Comparison of ENCODE assay signal across 19 mouse cellular contexts in the genomic region with DNA sequence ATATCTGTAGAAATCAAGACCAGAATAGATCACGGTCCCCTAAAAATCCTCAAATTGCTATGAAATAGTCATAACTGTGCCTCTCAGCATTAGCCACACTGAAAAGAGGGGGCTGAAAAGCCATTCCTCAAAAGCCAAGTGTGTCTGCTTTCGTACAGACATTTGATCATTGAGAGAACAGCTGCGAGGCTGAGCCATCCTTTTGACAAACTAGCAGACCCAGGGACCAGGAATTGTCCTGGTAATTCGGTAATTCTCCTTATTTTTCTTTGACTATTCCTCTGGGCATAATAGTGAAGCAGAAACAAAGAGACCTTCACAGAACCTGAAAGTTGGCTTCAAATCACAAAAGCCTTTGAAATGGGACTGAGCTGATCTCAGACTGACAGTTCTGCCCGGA.
DNase-seq lines count a peak whose midpoint lies in the region; ATAC-seq and TF ChIP-seq lines count a peak whose summit lies in the region.
"Had no signal": no experiment of that assay in that cellular context is flagged by ENCODE, and none has a peak within 500 bp of the region (broad histone marks: within the 10 kb centered on the region; RNA-seq: fewer than 3 reads in every experiment).

No protein-coding gene starts in this region.

- peak; percentile 29 for DNase-seq in limb, embryonic 14.5 days (ENCODE audit: low spot score)
- DNase-seq in limb, embryonic 10.5 days (ENCODE audit: low spot score): no peak
- peak; percentile 15 for DNase-seq in midbrain, embryonic 14.5 days
- DNase-seq in brain, embryonic 14.5 days (ENCODE audit: low read depth): peak; percentile 41
- DNase-seq: adrenal gland, adult 2 months; adrenal gland, postnatal 10 days; adrenal gland, postnatal 25 days; cerebellum, adult 11-12 months; cerebellum, adult 2 months; cerebellum, adult 9-10 months; cerebellum, postnatal 10 days; cerebellum, postnatal 25 days; forebrain, postnatal 0 days had no signal

- ATAC-seq in limb, embryonic 14.5 days (ENCODE audit: low FRiP score, low read depth): no peak
- ATAC-seq in midbrain, embryonic 14.5 days (ENCODE audit: low FRiP score, low TSS enrichment): no peak
- ATAC-seq in midbrain, embryonic 13.5 days: no peak
- ATAC-seq in granulocyte monocyte progenitor cell, adult 5-6 weeks (replicated peaks; ENCODE audit: poor library complexity, severe bottlenecking): no peak
- ATAC-seq: forebrain, embryonic 13.5 days; forebrain, embryonic 15.5 days; forebrain, postnatal 0 days had no signal

- TF ChIP-seq POLR2A in limb, embryonic 14.5 days (IDR thresholded peaks at IDR 0.05; ENCODE audit: borderline replicate concordance, extremely low read depth, insufficient read depth, insufficient read length): no peak
- TF ChIP-seq POLR2A in brain, embryonic 14.5 days (IDR thresholded peaks at IDR 0.05; ENCODE audit: borderline replicate concordance, extremely low read depth, insufficient read depth, insufficient read length, poor library complexity, severe bottlenecking): no peak
- TF ChIP-seq POLR2A in myocyte (IDR thresholded peaks at IDR 0.05; ENCODE audit: insufficient read length, low read depth): no peak

- no peak for TF ChIP-seq CTCF in brain, embryonic 14.5 days (IDR thresholded peaks at IDR 0.05; ENCODE audit: borderline replicate concordance, extremely low read depth, insufficient read depth, insufficient read length)

- no peak overlapping the region for H3ac ChIP-seq in myocyte (ENCODE audit: control insufficient read depth, insufficient read length)

- H3K4me1 ChIP-seq in limb, embryonic 14.5 days (ENCODE audit: control insufficient read depth, insufficient read depth, low read length): peaks cover 2% of the 10 kb centered on the region; the same call in 1 of the 2 replicates
- no peaks in the 10 kb centered on the region for H3K4me1 ChIP-seq in limb, embryonic 10.5 days
- 0 out of 2 replicates have a peak, but pooled peaks cover 4% of the 10 kb centered on the region for H3K4me1 ChIP-seq in midbrain, embryonic 14.5 days (ENCODE audit: control insufficient read depth, insufficient read depth, low read length)
- H3K4me1 ChIP-seq in midbrain, embryonic 13.5 days (replicated peaks): 0 out of 2 replicates have a peak, but pooled peaks cover 4% of the 10 kb centered on the region
- H3K4me1 ChIP-seq: embryonic facial prominence, embryonic 13.5 days; forebrain, embryonic 13.5 days; forebrain, embryonic 15.5 days had no signal

- no peak overlapping the region for H3K9ac ChIP-seq in limb, embryonic 14.5 days (ENCODE audit: low read depth, low read length, severe bottlenecking)
- H3K9ac ChIP-seq in midbrain, embryonic 14.5 days (replicated peaks; ENCODE audit: low read length): no peak overlapping the region
- no peak overlapping the region for H3K9ac ChIP-seq in midbrain, embryonic 13.5 days (replicated peaks)
- H3K9ac ChIP-seq: embryonic facial prominence, embryonic 13.5 days; forebrain, embryonic 13.5 days; forebrain, embryonic 15.5 days; forebrain, postnatal 0 days had no signal

- no peak overlapping the region for H3K4me2 ChIP-seq in limb, embryonic 14.5 days (replicated peaks; ENCODE audit: low read depth, low read length, severe bottlenecking)
- no peak overlapping the region for H3K4me2 ChIP-seq in midbrain, embryonic 14.5 days (ENCODE audit: low read length)
- H3K4me2 ChIP-seq in midbrain, embryonic 13.5 days (replicated peaks): no peak overlapping the region
- H3K4me2 ChIP-seq in myocyte (ENCODE audit: low read depth): no peak overlapping the region
- H3K4me2 ChIP-seq: embryonic facial prominence, embryonic 13.5 days; forebrain, embryonic 13.5 days; forebrain, embryonic 15.5 days had no signal

- H3K4me3 ChIP-seq in limb, embryonic 14.5 days (replicated peaks; ENCODE audit: low read length): no peak overlapping the region
- H3K4me3 ChIP-seq in limb, embryonic 10.5 days: no peak overlapping the region
- no peak overlapping the region for H3K4me3 ChIP-seq in midbrain, embryonic 14.5 days (replicated peaks; ENCODE audit: low read depth, low read length)
- H3K4me3 ChIP-seq in midbrain, embryonic 13.5 days (replicated peaks): no peak overlapping the region
- no peak overlapping the region for H3K4me3 ChIP-seq in myocyte
- H3K4me3 ChIP-seq: embryonic facial prominence, embryonic 13.5 days; forebrain, embryonic 13.5 days; forebrain, embryonic 15.5 days had no signal

- H3K36me3 ChIP-seq in limb, embryonic 14.5 days (ENCODE audit: control insufficient read depth, insufficient read depth, low read length): no peaks in the 10 kb centered on the region
- no peaks in the 10 kb centered on the region for H3K36me3 ChIP-seq in limb, embryonic 10.5 days
- H3K36me3 ChIP-seq in midbrain, embryonic 14.5 days (ENCODE audit: control insufficient read depth, insufficient read depth, low read length): no peaks in the 10 kb centered on the region
- no peaks in the 10 kb centered on the region for H3K36me3 ChIP-seq in midbrain, embryonic 13.5 days
- H3K36me3 ChIP-seq in myocyte (ENCODE audit: control insufficient read depth, insufficient read depth): no peaks in the 10 kb centered on the region
- H3K36me3 ChIP-seq: embryonic facial prominence, embryonic 13.5 days; forebrain, embryonic 15.5 days had no signal

- H3K27me3 ChIP-seq in limb, embryonic 14.5 days (ENCODE audit: control insufficient read depth, insufficient read depth, low read length): no peaks in the 10 kb centered on the region
- no peaks in the 10 kb centered on the region for H3K27me3 ChIP-seq in limb, embryonic 10.5 days (ENCODE audit: low read depth, poor library complexity, severe bottlenecking)
- no peaks in the 10 kb centered on the region for H3K27me3 ChIP-seq in midbrain, embryonic 14.5 days (ENCODE audit: control insufficient read depth, insufficient read depth, low read length)
- no peaks in the 10 kb centered on the region for H3K27me3 ChIP-seq in midbrain, embryonic 13.5 days
- H3K27me3 ChIP-seq in myocyte (ENCODE audit: control insufficient read depth, insufficient read depth, insufficient read length): no peaks in the 10 kb centered on the region
- H3K27me3 ChIP-seq: embryonic facial prominence, embryonic 13.5 days; forebrain, embryonic 13.5 days; forebrain, embryonic 15.5 days had no signal

- no peaks in the 10 kb centered on the region for H3K9me3 ChIP-seq in limb, embryonic 14.5 days (ENCODE audit: control insufficient read depth, low read length)
- no peaks in the 10 kb centered on the region for H3K9me3 ChIP-seq in limb, embryonic 10.5 days (replicated peaks)
- H3K9me3 ChIP-seq in midbrain, embryonic 14.5 days (ENCODE audit: control insufficient read depth, low read length): no peaks in the 10 kb centered on the region
- H3K9me3 ChIP-seq in midbrain, embryonic 13.5 days: no peaks in the 10 kb centered on the region
- H3K9me3 ChIP-seq: embryonic facial prominence, embryonic 13.5 days; forebrain, embryonic 13.5 days; forebrain, embryonic 15.5 days had no signal

- 63% methylated on average over 5 of the region's 5 CpGs for WGBS in limb, embryonic 14.5 days
- WGBS in limb, embryonic 10.5 days: 88% methylated on average over 5 of the region's 5 CpGs
- WGBS in midbrain, embryonic 14.5 days: 24% methylated on average over 5 of the region's 5 CpGs
- WGBS in midbrain, embryonic 13.5 days: 32% methylated on average over 5 of the region's 5 CpGs

- no peak overlapping the region for H3K27ac ChIP-seq in limb, embryonic 14.5 days (replicated peaks; ENCODE audit: low read depth, low read length)
- H3K27ac ChIP-seq in limb, embryonic 10.5 days: no peak overlapping the region
- H3K27ac ChIP-seq in midbrain, embryonic 14.5 days (replicated peaks; ENCODE audit: low read depth, low read length): no peak overlapping the region
- no peak overlapping the region for H3K27ac ChIP-seq in midbrain, embryonic 13.5 days
- H3K27ac ChIP-seq: embryonic facial prominence, embryonic 13.5 days; forebrain, embryonic 13.5 days; forebrain, embryonic 15.5 days had no signal

- no peaks in the 10 kb centered on the region for H3K79me2 ChIP-seq in myocyte (ENCODE audit: control insufficient read depth, insufficient read depth)

TF ChIP-seq in myocyte, 11 proteins besides CTCF, POLR2A, EP300 and RAD21:
- TF ChIP-seq REST (IDR thresholded peaks at IDR 0.05; ENCODE audit: insufficient read depth, insufficient read length): no peak
- TF ChIP-seq TCF3 (IDR thresholded peaks at IDR 0.05; ENCODE audit: insufficient read length, low read depth): no peak
- no peak for TF ChIP-seq MAX (IDR thresholded peaks at IDR 0.05; ENCODE audit: low read depth)
- no peak for TF ChIP-seq POLR2AphosphoS2 (IDR thresholded peaks at IDR 0.05; ENCODE audit: insufficient read length, low read depth)
- peak in 2 of 3 experiments; percentile 21 to 72 for TF ChIP-seq MYOD1 (IDR thresholded peaks at IDR 0.05; ENCODE audit: control insufficient read depth in 1 of 3, insufficient read length in 2 of 3, low read depth in 2 of 3)
- TF ChIP-seq CEBPB (IDR thresholded peaks at IDR 0.05; ENCODE audit: insufficient read depth, poor library complexity, severe bottlenecking): no peak
- no peak for TF ChIP-seq E2F4 (IDR thresholded peaks at IDR 0.05; ENCODE audit: insufficient read depth)
- no peak for TF ChIP-seq SRF (IDR thresholded peaks at IDR 0.05; ENCODE audit: control insufficient read depth, insufficient read length, low read depth)
- no peak for TF ChIP-seq TCF12 (IDR thresholded peaks at IDR 0.05; ENCODE audit: insufficient read depth, poor library complexity, severe bottlenecking)
- peak in 1 of 3 experiments; percentile 35 for TF ChIP-seq MYOG (IDR thresholded peaks at IDR 0.05; ENCODE audit: control insufficient read depth in 1 of 3, insufficient read depth in 1 of 3, insufficient read length in 2 of 3, low read depth in 2 of 3)
- no peak for TF ChIP-seq USF1 (IDR thresholded peaks at IDR 0.05; ENCODE audit: low read depth)
TF ChIP-seq in myocyte: peak in this region for 2.
